Mouse (Mus musculus) embryonic fibroblast, embryonic 13.5 days (primary cell): Measurements from ENCODE around the gene Efhd2.

ENCODE experiments used
- CTCF ChIP-seq: IDR thresholded peaks from 2 replicates; pipeline ENCODE4 v1.5.1; 2011; ENCODE audit warnings: mild to moderate bottlenecking, control low read depth, low read length, moderate library complexity, borderline replicate concordance; ENCODE audit not compliant: insufficient read depth
- POLR2A ChIP-seq: IDR thresholded peaks from 2 replicates; pipeline ENCODE4 v1.6.1; 2011; ENCODE audit warnings: low read depth, mild to moderate bottlenecking, control low read depth, low read length, moderate library complexity

GRCm38 (mm10) chr4:141867498-141867897, 7.2 kb downstream of the Efhd2 start:
- TF ChIP-seq POLR2A: no peak
- TF ChIP-seq CTCF: no peak
